Mouse (Mus musculus): ENCODE data around the gene Sipa1l3. TPM values are rescaled to one million over a fixed set of nuclear protein-coding genes. Genes with fewer than 3 reads are reported as not detected.

The Sipa1l3 gene
- polyA plus RNA-seq, 1 experiment = 93.0 TPM

- no peaks in the 10 kb centered on the region for H3K36me3 ChIP-seq (ENCODE audit: control insufficient read depth, insufficient read depth, low read length)
- no peak overlapping the region for H3K27ac ChIP-seq (ENCODE audit: control insufficient read depth, insufficient read depth, low read length)
- 54% methylated on average over 3 of the region's 3 CpGs for WGBS
- TF ChIP-seq CTCF (IDR thresholded peaks at IDR 0.05; ENCODE audit: borderline replicate concordance, control insufficient read depth, extremely low read depth, insufficient read depth, low read length, poor library complexity) = no peak
- TF ChIP-seq POLR2A (IDR thresholded peaks at IDR 0.05; ENCODE audit: control insufficient read depth, extremely low read depth, insufficient read depth, low read length, poor library complexity) = no peak
- no peaks in the 10 kb centered on the region for H3K27me3 ChIP-seq (ENCODE audit: control insufficient read depth, insufficient read depth, low read length)
- no peak for DNase-seq
- no peak overlapping the region for H3K4me3 ChIP-seq (ENCODE audit: control insufficient read depth, insufficient read depth, low read length)
- 0 out of 2 replicates have a peak, but pooled peaks cover 2% of the 10 kb centered on the region for H3K4me1 ChIP-seq (replicated peaks; ENCODE audit: control insufficient read depth, insufficient read depth, low read length)
These were observed 29.1 kb downstream of the Sipa1l3 start for GRCm38 (mm10) chr7:29489364-29489763.

- H3K4me1 ChIP-seq (replicated peaks; ENCODE audit: control insufficient read depth, insufficient read depth, low read length) = 0 out of 2 replicates have a peak, but pooled peaks cover 2% of the 10 kb centered on the region
- no peaks in the 10 kb centered on the region for H3K27me3 ChIP-seq (ENCODE audit: control insufficient read depth, insufficient read depth, low read length)
- DNase-seq = no peak
- WGBS = 83% methylated on average over 3 of the region's 3 CpGs
- H3K4me3 ChIP-seq (ENCODE audit: control insufficient read depth, insufficient read depth, low read length) = no peak overlapping the region
- no peaks in the 10 kb centered on the region for H3K36me3 ChIP-seq (ENCODE audit: control insufficient read depth, insufficient read depth, low read length)
- TF ChIP-seq CTCF (IDR thresholded peaks at IDR 0.05; ENCODE audit: borderline replicate concordance, control insufficient read depth, extremely low read depth, insufficient read depth, low read length, poor library complexity) = no peak
- no peak for TF ChIP-seq POLR2A (IDR thresholded peaks at IDR 0.05; ENCODE audit: control insufficient read depth, extremely low read depth, insufficient read depth, low read length, poor library complexity)
- no peak overlapping the region for H3K27ac ChIP-seq (ENCODE audit: control insufficient read depth, insufficient read depth, low read length)
These were observed 31.7 kb downstream of the Sipa1l3 start for GRCm38 (mm10) chr7:29486753-29487152.

GRCm38 (mm10) chr7:29485721-29486120, 32.7 kb downstream of the Sipa1l3 start:
- Histone ChIP-seq H3K4me1 (replicated peaks; ENCODE audit: control insufficient read depth, insufficient read depth, low read length) (no peaks in the 10 kb centered on the region), H3K27ac (ENCODE audit: control insufficient read depth, insufficient read depth, low read length) (no peak overlapping the region), H3K27me3 (ENCODE audit: control insufficient read depth, insufficient read depth, low read length) (no peaks in the 10 kb centered on the region), H3K4me3 (ENCODE audit: control insufficient read depth, insufficient read depth, low read length) (no peak overlapping the region), H3K36me3 (ENCODE audit: control insufficient read depth, insufficient read depth, low read length) (no peaks in the 10 kb centered on the region)
- 79% methylated on average over 2 of the region's 2 CpGs for WGBS
- DNase-seq = no peak
- TF ChIP-seq POLR2A (IDR thresholded peaks at IDR 0.05; ENCODE audit: control insufficient read depth, extremely low read depth, insufficient read depth, low read length, poor library complexity) (no peak), CTCF (IDR thresholded peaks at IDR 0.05; ENCODE audit: borderline replicate concordance, control insufficient read depth, extremely low read depth, insufficient read depth, low read length, poor library complexity) (no peak)

- no peak for DNase-seq
- no peak overlapping the region for H3K27ac ChIP-seq (ENCODE audit: control insufficient read depth, insufficient read depth, low read length)
- H3K36me3 ChIP-seq (ENCODE audit: control insufficient read depth, insufficient read depth, low read length) = no peaks in the 10 kb centered on the region
- 94% methylated on average over 4 of the region's 4 CpGs for WGBS
- no peak overlapping the region for H3K4me3 ChIP-seq (ENCODE audit: control insufficient read depth, insufficient read depth, low read length)
- H3K4me1 ChIP-seq (replicated peaks; ENCODE audit: control insufficient read depth, insufficient read depth, low read length) = peaks cover 8% of the 10 kb centered on the region
- H3K27me3 ChIP-seq (ENCODE audit: control insufficient read depth, insufficient read depth, low read length) = no peaks in the 10 kb centered on the region
- no peak for TF ChIP-seq POLR2A (IDR thresholded peaks at IDR 0.05; ENCODE audit: control insufficient read depth, extremely low read depth, insufficient read depth, low read length, poor library complexity)
- TF ChIP-seq CTCF (IDR thresholded peaks at IDR 0.05; ENCODE audit: borderline replicate concordance, control insufficient read depth, extremely low read depth, insufficient read depth, low read length, poor library complexity) = no peak
These were observed 34.9 kb downstream of the Sipa1l3 start for GRCm38 (mm10) chr7:29483556-29483955.

GRCm38 (mm10) chr7:29481345-29482155, 36.9 kb downstream of the Sipa1l3 start:
- no peak for DNase-seq
- TF ChIP-seq CTCF (IDR thresholded peaks at IDR 0.05; ENCODE audit: borderline replicate concordance, control insufficient read depth, extremely low read depth, insufficient read depth, low read length, poor library complexity) (no peak), POLR2A (IDR thresholded peaks at IDR 0.05; ENCODE audit: control insufficient read depth, extremely low read depth, insufficient read depth, low read length, poor library complexity) (no peak)
- no peak overlapping the region for H3K4me3 ChIP-seq (ENCODE audit: control insufficient read depth, insufficient read depth, low read length)
- no peak overlapping the region for H3K27ac ChIP-seq (ENCODE audit: control insufficient read depth, insufficient read depth, low read length)
- no peaks in the 10 kb centered on the region for H3K27me3 ChIP-seq (ENCODE audit: control insufficient read depth, insufficient read depth, low read length)
- WGBS = 90% methylated on average over 15 of the region's 15 CpGs
- no peaks in the 10 kb centered on the region for H3K36me3 ChIP-seq (ENCODE audit: control insufficient read depth, insufficient read depth, low read length)
- H3K4me1 ChIP-seq (replicated peaks; ENCODE audit: control insufficient read depth, insufficient read depth, low read length) = peaks cover 8% of the 10 kb centered on the region

GRCm38 (mm10) chr7:29480590-29481344, 37.7 kb downstream of the Sipa1l3 start:
- H3K27ac ChIP-seq (ENCODE audit: control insufficient read depth, insufficient read depth, low read length) = no peak overlapping the region
- TF ChIP-seq CTCF (IDR thresholded peaks at IDR 0.05; ENCODE audit: borderline replicate concordance, control insufficient read depth, extremely low read depth, insufficient read depth, low read length, poor library complexity) = no peak
- TF ChIP-seq POLR2A (IDR thresholded peaks at IDR 0.05; ENCODE audit: control insufficient read depth, extremely low read depth, insufficient read depth, low read length, poor library complexity) = no peak
- 95% methylated on average over 16 of the region's 16 CpGs for WGBS
- no peak for DNase-seq
- H3K27me3 ChIP-seq (ENCODE audit: control insufficient read depth, insufficient read depth, low read length) = no peaks in the 10 kb centered on the region
- peaks cover 8% of the 10 kb centered on the region for H3K4me1 ChIP-seq (replicated peaks; ENCODE audit: control insufficient read depth, insufficient read depth, low read length)
- H3K36me3 ChIP-seq (ENCODE audit: control insufficient read depth, insufficient read depth, low read length) = no peaks in the 10 kb centered on the region
- no peak overlapping the region for H3K4me3 ChIP-seq (ENCODE audit: control insufficient read depth, insufficient read depth, low read length)

Data from thymus, adult 2 months (tissue).